In genomic region chr8:125174851-125175250, GRCm38 (mm10) we compare ENCODE assay signal across 16 mouse cellular contexts.
A peak's percentile ranks its signal among the peaks of the same experiment; 100 is the strongest.
DNase-seq lines count a peak whose midpoint lies in the region; ATAC-seq lines count a peak whose summit lies in the region.
"Had no signal": no experiment of that assay in that cellular context is flagged by ENCODE, and none has a peak within 500 bp of the region (broad histone marks: within the 10 kb centered on the region; RNA-seq: fewer than 3 reads in every experiment).

No protein-coding gene starts in this region.

- ATAC-seq in lung, embryonic 16.5 days (ENCODE audit: low read depth): peak; percentile 94
- no peak for ATAC-seq in kidney, embryonic 14.5 days (ENCODE audit: low FRiP score, low TSS enrichment)
- ATAC-seq: forebrain, embryonic 16.5 days; midbrain, embryonic 15.5 days had no signal

- intact Hi-C loops in heart, postnatal 10 days (cut with DNase I): no loop called here

- H3K4me2 ChIP-seq in lung, embryonic 16.5 days (ENCODE audit: low read depth, low read length): no peak overlapping the region
- no peak overlapping the region for H3K4me2 ChIP-seq in kidney, embryonic 14.5 days (replicated peaks; ENCODE audit: low read depth, low read length)
- H3K4me2 ChIP-seq: embryonic facial prominence, embryonic 12.5 days; limb, embryonic 12.5 days; liver, embryonic 13.5 days; midbrain, embryonic 15.5 days had no signal

- WGBS in heart, embryonic 10.5 days: 29% methylated on average over 4 of the region's 4 CpGs
- 29% methylated on average over 4 of the region's 4 CpGs for WGBS in lung, embryonic 16.5 days
- 56% methylated on average over 4 of the region's 4 CpGs for WGBS in kidney, embryonic 14.5 days

- no peak overlapping the region for H3K4me3 ChIP-seq in heart, embryonic 10.5 days
- no peak overlapping the region for H3K4me3 ChIP-seq in lung, embryonic 16.5 days (ENCODE audit: low read length)
- no peak overlapping the region for H3K4me3 ChIP-seq in kidney, embryonic 14.5 days (ENCODE audit: low read length)
- H3K4me3 ChIP-seq: embryonic facial prominence, embryonic 12.5 days; limb, embryonic 12.5 days; liver, embryonic 13.5 days; midbrain, embryonic 15.5 days had no signal

- DNase-seq in adipocyte (ENCODE audit: low spot score): peak; percentile 40
- peak; percentile 93 for DNase-seq in heart, embryonic 10.5 days (ENCODE audit: low spot score)
- DNase-seq in heart, postnatal 10 days: peak; percentile 72 to 75
- DNase-seq in ovary, postnatal 36 days (ENCODE audit: low spot score): no peak
- no peak for DNase-seq in testis, postnatal 14 days (ENCODE audit: low spot score)
- DNase-seq in embryo, embryonic 10.5 days (ENCODE audit: low spot score): no peak
- DNase-seq: B cell, adult 2 months; cerebellum, adult 11 months; liver, embryonic 13.5 days; thymus, postnatal 25 days had no signal

- H3K4me1 ChIP-seq in heart, embryonic 10.5 days: peaks cover 43% of the 10 kb centered on the region
- peaks cover 7% of the 10 kb centered on the region for H3K4me1 ChIP-seq in lung, embryonic 16.5 days (replicated peaks; ENCODE audit: control insufficient read depth, insufficient read depth, low read length)
- H3K4me1 ChIP-seq in kidney, embryonic 14.5 days (ENCODE audit: control insufficient read depth, insufficient read depth, low read length): no peaks in the 10 kb centered on the region
- H3K4me1 ChIP-seq: liver, embryonic 13.5 days had no signal

- H3K36me3 ChIP-seq in heart, embryonic 10.5 days: no peaks in the 10 kb centered on the region
- no peaks in the 10 kb centered on the region for H3K36me3 ChIP-seq in lung, embryonic 16.5 days (ENCODE audit: control insufficient read depth, insufficient read depth, low read length)
- H3K36me3 ChIP-seq in kidney, embryonic 14.5 days (ENCODE audit: control insufficient read depth, insufficient read depth, low read length): no peaks in the 10 kb centered on the region
- H3K36me3 ChIP-seq: embryonic facial prominence, embryonic 12.5 days; limb, embryonic 12.5 days; liver, embryonic 13.5 days; midbrain, embryonic 15.5 days had no signal

- H3K27me3 ChIP-seq in heart, embryonic 10.5 days (ENCODE audit: insufficient read depth, poor library complexity, severe bottlenecking): no peaks in the 10 kb centered on the region; the same call in 1 of the 2 replicates
- H3K27me3 ChIP-seq in lung, embryonic 16.5 days (ENCODE audit: control insufficient read depth, insufficient read depth, low read depth, low read length): no peaks in the 10 kb centered on the region
- no peaks in the 10 kb centered on the region for H3K27me3 ChIP-seq in kidney, embryonic 14.5 days (ENCODE audit: control insufficient read depth, insufficient read depth, low read length)
- H3K27me3 ChIP-seq: liver, embryonic 13.5 days had no signal

- no peaks in the 10 kb centered on the region for H3K9me3 ChIP-seq in heart, embryonic 10.5 days
- no peaks in the 10 kb centered on the region for H3K9me3 ChIP-seq in lung, embryonic 16.5 days (ENCODE audit: control insufficient read depth, low read length)
- no peaks in the 10 kb centered on the region for H3K9me3 ChIP-seq in kidney, embryonic 14.5 days (ENCODE audit: control insufficient read depth, low read length)
- H3K9me3 ChIP-seq: embryonic facial prominence, embryonic 12.5 days; limb, embryonic 12.5 days; liver, embryonic 13.5 days; midbrain, embryonic 15.5 days had no signal

- peak overlapping the region; percentile 79 for H3K27ac ChIP-seq in heart, embryonic 10.5 days
- peak overlapping the region; percentile 51 for H3K27ac ChIP-seq in lung, embryonic 16.5 days (ENCODE audit: low read length)
- H3K27ac ChIP-seq in kidney, embryonic 14.5 days (ENCODE audit: low read depth, low read length): no peak overlapping the region
- H3K27ac ChIP-seq: embryonic facial prominence, embryonic 12.5 days; limb, embryonic 12.5 days; liver, embryonic 13.5 days; midbrain, embryonic 15.5 days had no signal

- H3K9ac ChIP-seq in lung, embryonic 16.5 days (ENCODE audit: low read length): no peak overlapping the region
- H3K9ac ChIP-seq in kidney, embryonic 14.5 days (ENCODE audit: low read depth, low read length): no peak overlapping the region
- H3K9ac ChIP-seq: embryonic facial prominence, embryonic 12.5 days; limb, embryonic 12.5 days; liver, embryonic 13.5 days; midbrain, embryonic 15.5 days had no signal

Comparison
In these comparisons a context has a peak if more than half of its experiments do, and no peak if none do; other contexts are left out.
1. DNase-seq: peak in adipocyte (single experiment), heart, embryonic 10.5 days (single experiment) and heart, postnatal 10 days (2 of 2); none in ovary, postnatal 36 days (single experiment), testis, postnatal 14 days (single experiment) and embryo, embryonic 10.5 days (single experiment).